Mouse (Mus musculus): ENCODE results near the gene Scn4a. TPM values are rescaled to one million over a fixed set of nuclear protein-coding genes. Genes with fewer than 3 reads are reported as not detected.

The Scn4a gene
- total and polyA plus RNA-seq, 2 experiments from 2014 or later, result 0.02 TPM; not detected in 1

- no peaks in the 10 kb centered on the region for H3K9me3 ChIP-seq (ENCODE audit: low read length)
- no peak overlapping the region for H3K4me3 ChIP-seq (ENCODE audit: low read depth, low read length)
- H3K4me2 ChIP-seq (ENCODE audit: low read depth, low read length, poor library complexity, severe bottlenecking), result no peak overlapping the region
- no peak for TF ChIP-seq CTCF (IDR thresholded peaks at IDR 0.05)
- no peaks in the 10 kb centered on the region for H3K36me3 ChIP-seq (ENCODE audit: insufficient read depth, low read length)
- H3K9ac ChIP-seq (replicated peaks; ENCODE audit: low read length, poor library complexity, severe bottlenecking), result no peak overlapping the region
- no peak for ATAC-seq (ENCODE audit: low FRiP score)
- H3K27me3 ChIP-seq (ENCODE audit: insufficient read depth, low read length), result no peaks in the 10 kb centered on the region
- 75% methylated on average over 6 of the region's 6 CpGs for WGBS
- no peak for DNase-seq (ENCODE audit: low spot score)
- H3K4me1 ChIP-seq (ENCODE audit: insufficient read depth, low read length), result no peaks in the 10 kb centered on the region
- no peak overlapping the region for H3K27ac ChIP-seq (ENCODE audit: low read depth, low read length)
Observed at GRCm38 (mm10) chr11:106383051-106383790, 30.1 kb upstream of the Scn4a start.

- ATAC-seq (ENCODE audit: low FRiP score), result no peak
Observed at GRCm38 (mm10) chr11:106382424-106382823, 29.3 kb upstream of the Scn4a start.

GRCm38 (mm10) chr11:106381883-106382282 lies 28.8 kb upstream of the Scn4a start:
- Histone ChIP-seq H3K4me3 (ENCODE audit: low read depth, low read length) (no peak overlapping the region), H3K9me3 (ENCODE audit: low read length) (no peaks in the 10 kb centered on the region), H3K27me3 (ENCODE audit: insufficient read depth, low read length) (no peaks in the 10 kb centered on the region), H3K27ac (ENCODE audit: low read depth, low read length) (no peak overlapping the region), H3K9ac (replicated peaks; ENCODE audit: low read length, poor library complexity, severe bottlenecking) (no peak overlapping the region), H3K4me1 (ENCODE audit: insufficient read depth, low read length) (no peaks in the 10 kb centered on the region), H3K4me2 (ENCODE audit: low read depth, low read length, poor library complexity, severe bottlenecking) (no peak overlapping the region), H3K36me3 (ENCODE audit: insufficient read depth, low read length) (no peaks in the 10 kb centered on the region)
- 0 out of 2 replicates have a peak, but pooled peaks have one; percentile 4 for TF ChIP-seq CTCF (IDR thresholded peaks at IDR 0.05)
- WGBS, result 82% methylated on average over 7 of the region's 7 CpGs
- no peak for DNase-seq (ENCODE audit: low spot score)
- no peak for ATAC-seq (ENCODE audit: low FRiP score)

More at GRCm38 (mm10) chr11:106382424-106382823, 29.3 kb upstream of the Scn4a start:
- WGBS, result 73% methylated on average over 5 of the region's 5 CpGs
- Histone ChIP-seq H3K9me3 (ENCODE audit: low read length) (no peaks in the 10 kb centered on the region), H3K4me3 (ENCODE audit: low read depth, low read length) (no peak overlapping the region), H3K27me3 (ENCODE audit: insufficient read depth, low read length) (no peaks in the 10 kb centered on the region), H3K27ac (ENCODE audit: low read depth, low read length) (no peak overlapping the region), H3K36me3 (ENCODE audit: insufficient read depth, low read length) (no peaks in the 10 kb centered on the region), H3K4me1 (ENCODE audit: insufficient read depth, low read length) (no peaks in the 10 kb centered on the region), H3K4me2 (ENCODE audit: low read depth, low read length, poor library complexity, severe bottlenecking) (no peak overlapping the region), H3K9ac (replicated peaks; ENCODE audit: low read length, poor library complexity, severe bottlenecking) (no peak overlapping the region)
- no peak for TF ChIP-seq CTCF (IDR thresholded peaks at IDR 0.05)
- no peak for DNase-seq (ENCODE audit: low spot score)

- Histone ChIP-seq H3K9ac (replicated peaks; ENCODE audit: low read length, poor library complexity, severe bottlenecking) (no peak overlapping the region), H3K27ac (ENCODE audit: low read depth, low read length) (no peak overlapping the region), H3K4me1 (ENCODE audit: insufficient read depth, low read length) (no peaks in the 10 kb centered on the region), H3K36me3 (ENCODE audit: insufficient read depth, low read length) (no peaks in the 10 kb centered on the region), H3K9me3 (ENCODE audit: low read length) (no peaks in the 10 kb centered on the region), H3K27me3 (ENCODE audit: insufficient read depth, low read length) (no peaks in the 10 kb centered on the region), H3K4me3 (ENCODE audit: low read depth, low read length) (no peak overlapping the region), H3K4me2 (ENCODE audit: low read depth, low read length, poor library complexity, severe bottlenecking) (no peak overlapping the region)
- DNase-seq (ENCODE audit: low spot score) (no peak), ATAC-seq (ENCODE audit: low FRiP score) (no peak)
- TF ChIP-seq CTCF (IDR thresholded peaks at IDR 0.05), result peak; percentile 27; the same call in 1 of the 2 replicates
- WGBS, result 84% methylated on average over 11 of the region's 11 CpGs
Observed at GRCm38 (mm10) chr11:106381011-106381410, 27.9 kb upstream of the Scn4a start.

DNA sequence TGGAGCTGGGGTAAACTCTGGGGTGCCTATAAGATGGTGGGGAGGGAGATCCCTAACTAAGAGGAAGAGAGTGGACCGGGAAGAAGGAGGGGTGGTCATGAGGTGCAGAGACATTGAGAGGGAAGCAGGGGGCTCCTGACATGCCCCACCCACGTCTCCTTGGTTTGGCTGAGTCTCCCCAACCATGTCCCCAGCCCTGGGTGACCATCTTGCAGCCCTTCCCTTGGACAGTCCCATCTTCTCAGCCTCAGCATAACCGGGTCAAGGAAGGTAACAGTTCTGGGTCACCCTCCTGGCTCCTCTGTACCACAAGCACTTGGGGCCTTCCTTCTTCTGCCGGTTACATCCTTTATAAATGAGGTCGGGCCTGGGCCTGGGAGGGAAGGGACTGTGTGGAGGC lies 21.9 kb upstream of the Scn4a start:
- no peak overlapping the region for H3K4me2 ChIP-seq (ENCODE audit: low read depth, low read length, poor library complexity, severe bottlenecking)
- H3K4me1 ChIP-seq (ENCODE audit: insufficient read depth, low read length), result no peaks in the 10 kb centered on the region
- H3K27me3 ChIP-seq (ENCODE audit: insufficient read depth, low read length), result no peaks in the 10 kb centered on the region
- WGBS, result 77% methylated on average over 5 of the region's 5 CpGs
- TF ChIP-seq CTCF (IDR thresholded peaks at IDR 0.05), result no peak
- no peak overlapping the region for H3K4me3 ChIP-seq (ENCODE audit: low read depth, low read length)
- H3K9me3 ChIP-seq (ENCODE audit: low read length), result no peaks in the 10 kb centered on the region
- H3K36me3 ChIP-seq (ENCODE audit: insufficient read depth, low read length), result no peaks in the 10 kb centered on the region
- no peak overlapping the region for H3K9ac ChIP-seq (replicated peaks; ENCODE audit: low read length, poor library complexity, severe bottlenecking)
- DNase-seq (ENCODE audit: low spot score) (no peak), ATAC-seq (ENCODE audit: low FRiP score) (no peak)
- H3K27ac ChIP-seq (ENCODE audit: low read depth, low read length), result no peak overlapping the region

GRCm38 (mm10) chr11:106374559-106374958 lies 21.5 kb upstream of the Scn4a start:
- H3K27me3 ChIP-seq (ENCODE audit: insufficient read depth, low read length), result no peaks in the 10 kb centered on the region
- no peaks in the 10 kb centered on the region for H3K9me3 ChIP-seq (ENCODE audit: low read length)
- TF ChIP-seq CTCF (IDR thresholded peaks at IDR 0.05), result no peak
- H3K27ac ChIP-seq (ENCODE audit: low read depth, low read length), result no peak overlapping the region
- DNase-seq (ENCODE audit: low spot score) (no peak), ATAC-seq (ENCODE audit: low FRiP score) (no peak)
- no peaks in the 10 kb centered on the region for H3K36me3 ChIP-seq (ENCODE audit: insufficient read depth, low read length)
- WGBS, result 44% methylated on average over 9 of the region's 9 CpGs
- H3K9ac ChIP-seq (replicated peaks; ENCODE audit: low read length, poor library complexity, severe bottlenecking), result no peak overlapping the region
- no peaks in the 10 kb centered on the region for H3K4me1 ChIP-seq (ENCODE audit: insufficient read depth, low read length)
- no peak overlapping the region for H3K4me2 ChIP-seq (ENCODE audit: low read depth, low read length, poor library complexity, severe bottlenecking)
- no peak overlapping the region for H3K4me3 ChIP-seq (ENCODE audit: low read depth, low read length)
